8 mouse cellular contexts compared by ENCODE assay signal in genomic region chr5:105519976-105520300, GRCm38 (mm10). TPM values are rescaled to one million over a fixed set of nuclear protein-coding genes. Genes with fewer than 3 reads are reported as not detected.
DNase-seq lines count a peak whose midpoint lies in the region; ATAC-seq and TF ChIP-seq lines count a peak whose summit lies in the region.

No protein-coding gene starts in this region.

- H3K4me1 ChIP-seq in heart, embryonic 13.5 days, result peaks cover 69% of the 10 kb centered on the region
- H3K4me1 ChIP-seq in ES-Bruce4 (ENCODE audit: control insufficient read depth, insufficient read depth, low read length), result no peaks in the 10 kb centered on the region
- peaks cover 12% of the 10 kb centered on the region for H3K4me1 ChIP-seq in forebrain, embryonic 14.5 days (ENCODE audit: control insufficient read depth, insufficient read depth, low read length)
- H3K4me1 ChIP-seq in liver, embryonic 14.5 days (replicated peaks; ENCODE audit: control insufficient read depth in 2 of 2, insufficient read depth in 2 of 2, low read length in 1 of 2), result peaks cover 37 to 38% of the 10 kb centered on the region in 2 experiments

- intact Hi-C loops in heart, postnatal 36 days (cut with DNase I), result loop anchor here (1.0 to 5.0 kb wide), 5 partner anchors 37 to 352 kb away; partner anchors contain the start of gene Lrrc8b

- peak overlapping the region; percentile 97 for H3K9ac ChIP-seq in heart, embryonic 13.5 days
- peak overlapping the region; percentile 67 for H3K9ac ChIP-seq in ES-Bruce4 (ENCODE audit: low read depth, poor library complexity, severe bottlenecking)
- peak overlapping the region; percentile 84 for H3K9ac ChIP-seq in forebrain, embryonic 14.5 days (ENCODE audit: low read length)
- H3K9ac ChIP-seq in liver, embryonic 14.5 days (replicated peaks), result peak overlapping the region; percentile 97

- TF ChIP-seq EP300 in ES-Bruce4 (IDR thresholded peaks at IDR 0.05; ENCODE audit: insufficient read depth, low read depth, low read length), result no peak
- TF ChIP-seq EP300 in liver, embryonic 14.5 days (IDR thresholded peaks at IDR 0.05; ENCODE audit: low read depth), result no peak

- H3K9me3 ChIP-seq in heart, embryonic 13.5 days, result no peaks in the 10 kb centered on the region
- no peaks in the 10 kb centered on the region for H3K9me3 ChIP-seq in ES-Bruce4 (replicated peaks; ENCODE audit: control insufficient read depth, insufficient read depth, low read length, poor library complexity, severe bottlenecking)
- no peaks in the 10 kb centered on the region for H3K9me3 ChIP-seq in forebrain, embryonic 14.5 days (replicated peaks; ENCODE audit: control insufficient read depth, low read length)
- H3K9me3 ChIP-seq in liver, embryonic 14.5 days (ENCODE audit: control insufficient read depth, low read length), result no peaks in the 10 kb centered on the region

- TF ChIP-seq POLR2A in ES-Bruce4 (IDR thresholded peaks at IDR 0.05; ENCODE audit: insufficient read depth, low read length), result no peak

- H3K36me3 ChIP-seq in heart, embryonic 13.5 days, result peaks cover 7% of the 10 kb centered on the region
- no peaks in the 10 kb centered on the region for H3K36me3 ChIP-seq in ES-Bruce4 (ENCODE audit: control insufficient read depth, insufficient read depth, low read length, poor library complexity, severe bottlenecking)
- H3K36me3 ChIP-seq in forebrain, embryonic 14.5 days (ENCODE audit: control insufficient read depth, insufficient read depth, low read length), result no peaks in the 10 kb centered on the region
- H3K36me3 ChIP-seq in liver, embryonic 14.5 days (replicated peaks; ENCODE audit: control insufficient read depth, insufficient read depth, low read depth), result 0 out of 2 replicates have a peak, but pooled peaks cover 4% of the 10 kb centered on the region

- DNase-seq in heart, postnatal 36 days, result no peak
- no peak for DNase-seq in forebrain, embryonic 14.5 days (ENCODE audit: low spot score)
- no peak for DNase-seq in liver, embryonic 14.5 days (ENCODE audit: low read depth in 3 of 3, low spot score in 3 of 3)
- DNase-seq in right cerebral cortex, postnatal 14 days, result no peak
- DNase-seq in spleen, postnatal 10 days (ENCODE audit: low spot score in 2 of 2), result no peak

- H3K27ac ChIP-seq in heart, embryonic 13.5 days (replicated peaks), result peak overlapping the region; percentile 98
- no peak overlapping the region for H3K27ac ChIP-seq in ES-Bruce4 (ENCODE audit: insufficient read depth, low read length)
- peak overlapping the region; percentile 82 for H3K27ac ChIP-seq in forebrain, embryonic 14.5 days (ENCODE audit: low read depth, low read length)
- H3K27ac ChIP-seq in liver, embryonic 14.5 days, result peak overlapping the region; percentile 58

- WGBS in heart, embryonic 13.5 days, result 1% methylated on average over 5 of the region's 5 CpGs
- 1% methylated on average over 5 of the region's 5 CpGs for whole genome bisulfite sequencing in forebrain, embryonic 14.5 days
- 8% methylated on average over 5 of the region's 5 CpGs for WGBS in liver, embryonic 14.5 days (ENCODE audit: insufficient replicate concordance)

- H3K4me2 ChIP-seq in heart, embryonic 13.5 days, result peak overlapping the region; percentile 88
- H3K4me2 ChIP-seq in forebrain, embryonic 14.5 days (ENCODE audit: low read length), result peak overlapping the region; percentile 85
- peak overlapping the region; percentile 100 for H3K4me2 ChIP-seq in liver, embryonic 14.5 days (ENCODE audit: low read depth)

- no peak for TF ChIP-seq CTCF in ES-Bruce4 (IDR thresholded peaks at IDR 0.05; ENCODE audit: low read depth, low read length)
- no peak for TF ChIP-seq CTCF in liver, embryonic 14.5 days (IDR thresholded peaks at IDR 0.05; ENCODE audit: low read depth)

- H3K27me3 ChIP-seq in heart, embryonic 13.5 days (replicated peaks), result no peaks in the 10 kb centered on the region
- H3K27me3 ChIP-seq in ES-Bruce4 (ENCODE audit: control insufficient read depth, insufficient read depth, low read length, poor library complexity, severe bottlenecking), result no peaks in the 10 kb centered on the region
- no peaks in the 10 kb centered on the region for H3K27me3 ChIP-seq in forebrain, embryonic 14.5 days (replicated peaks; ENCODE audit: control insufficient read depth, insufficient read depth, low read length)
- no peaks in the 10 kb centered on the region for H3K27me3 ChIP-seq in liver, embryonic 14.5 days (ENCODE audit: control insufficient read depth, insufficient read depth, low read length)

- no peak for ATAC-seq in heart, embryonic 13.5 days (ENCODE audit: extremely low read depth, insufficient number of reproducible peaks, low FRiP score, low TSS enrichment)
- no peak for ATAC-seq in forebrain, embryonic 14.5 days
- no peak for ATAC-seq in liver, embryonic 14.5 days (ENCODE audit: insufficient read depth)
- no peak for ATAC-seq in inflammation-experienced regulatory T-cells, adult 6 months

- H3K4me3 ChIP-seq in heart, embryonic 13.5 days, result peak overlapping the region; percentile 92
- peak overlapping the region; percentile 72 for H3K4me3 ChIP-seq in ES-Bruce4 (ENCODE audit: low read depth, low read length)
- H3K4me3 ChIP-seq in forebrain, embryonic 14.5 days (ENCODE audit: low read depth, low read length), result peak overlapping the region; percentile 73
- peak overlapping the region; percentile 81 to 95 for H3K4me3 ChIP-seq in liver, embryonic 14.5 days (ENCODE audit: insufficient read depth in 1 of 2, low read depth in 2 of 2, low read length in 2 of 2)

RNA-seq across cellular contexts. Expression of gene Lrrc8c, which starts 0.8 kb away (rescaled TPM):
- 18.3 and 19.7 TPM in 2 replicates for polyA plus RNA-seq in heart, embryonic 13.5 days (2015; fragmentation: Nextera tagmentation; extraction: Ambion mirVana)
- total RNA-seq in heart, postnatal 36 days (2021), result 10 to 100 TPM; 25.3 to 29.8 TPM
- polyA plus RNA-seq in ES-Bruce4 (2011; ENCODE audit: insufficient read depth, insufficient read length, low read depth, missing spikeins), result 11.5 and 16.1 TPM in 2 replicates
- 8.6 and 10.2 TPM in 2 replicates for polyA plus RNA-seq in forebrain, embryonic 14.5 days (2014; fragmentation: Nextera tagmentation; extraction: Ambion mirVana)
- 6.2 and 6.5 TPM in 2 replicates for polyA plus RNA-seq in liver, embryonic 14.5 days (2012; rRNA removed)
- polyA plus RNA-seq in liver, embryonic 14.5 days (2014; fragmentation: Nextera tagmentation; extraction: Ambion mirVana), result 18.0 and 22.4 TPM in 2 replicates
- polyA plus RNA-seq in inflammation-experienced regulatory T-cells, adult 6 months (2017; shearing (Covaris generic)), result 10 to 100 TPM; 46.9 to 77.2 (median 63.8) TPM
